Mouse (Mus musculus) small intestine, adult 2 months (tissue): ENCODE measurements around the gene Pknox2. TPM values are rescaled to one million over a fixed set of nuclear protein-coding genes. Genes with fewer than 3 reads are reported as not detected.

Source experiments
- H3K27ac ChIP-seq: fragments of 200-500 bp; 2 replicates; pipeline ENCODE4 v1.5.1; 2012; ENCODE audit warnings: low read depth, low read length, control low read depth, inconsistent platforms; ENCODE audit not compliant: insufficient read depth
- H3K27me3 ChIP-seq: fragments of 200-500 bp; 2 replicates; pipeline ENCODE4 v1.6.1; 2012; ENCODE audit warnings: mild to moderate bottlenecking, moderate library complexity, low read length, inconsistent platforms; ENCODE audit not compliant: control insufficient read depth, insufficient read depth
- H3K36me3 ChIP-seq: fragments of 200-500 bp; 2 replicates; pipeline ENCODE4 v1.6.1; 2012; ENCODE audit warnings: mild to moderate bottlenecking, low read length, control low read depth, inconsistent platforms; ENCODE audit not compliant: control insufficient read depth, insufficient read depth
- H3K4me1 ChIP-seq: fragments of 200-500 bp; 2 replicates; pipeline ENCODE4 v1.6.1; 2012; ENCODE audit warnings: low read length, inconsistent platforms, mixed read lengths; ENCODE audit not compliant: control insufficient read depth, insufficient read depth, insufficient read length
- H3K4me3 ChIP-seq: fragments of 200-500 bp; 2 replicates; pipeline ENCODE4 v1.5.1; 2012; ENCODE audit warnings: low read depth, mild to moderate bottlenecking, control low read depth, inconsistent platforms, low read length, moderate library complexity
- CTCF ChIP-seq: fragments of 200-500 bp; IDR thresholded peaks from 2 replicates; pipeline ENCODE4 v1.5.1; 2012; ENCODE audit warnings: low read depth, mild to moderate bottlenecking, control low read depth, inconsistent platforms, low read length, moderate library complexity, mixed read lengths; ENCODE audit not compliant: insufficient replicate concordance, insufficient read length; ENCODE audit errors: extremely low read depth
- POLR2A ChIP-seq: fragments of 200-500 bp; IDR thresholded peaks from 2 replicates; pipeline ENCODE4 v1.6.1; 2012; ENCODE audit warnings: low read depth, mild to moderate bottlenecking, control low read depth, inconsistent platforms, low read length, moderate library complexity
- WGBS: fragments of 180-500 bp; shearing (Covaris S2); methylation state at CpG from one replicate; pipeline ENCODE4 v1.1.7; 2018; 5-methylcytosine and 5-hydroxymethylcytosine counted together
- polyA plus RNA-seq: library from polyadenylated mRNA; depleted of rRNA; stranded (reverse); fragments of >200 nt; gene quantifications from 2 replicates; pipeline ENCODE4 v1.2.3, GENCODE M21; 2012

The Pknox2 gene
- polyA plus RNA-seq, 1 experiment: 2.7 TPM

GRCm38 (mm10) chr9:36938601-36939078, 208.6 kb downstream of the Pknox2 start:
- Histone ChIP-seq H3K36me3 (no peaks in the 10 kb centered on the region), H3K27me3 (no peaks in the 10 kb centered on the region), H3K4me1 (no peaks in the 10 kb centered on the region), H3K4me3 (no peak overlapping the region), H3K27ac (no peak overlapping the region)
- WGBS: 55% methylated on average over 8 of the region's 8 CpGs
- TF ChIP-seq CTCF: no peak
- TF ChIP-seq POLR2A: no peak

- no peak overlapping the region for H3K4me3 ChIP-seq
- 51% methylated on average over 16 of the region's 16 CpGs for WGBS
- H3K27me3 ChIP-seq: no peaks in the 10 kb centered on the region
- no peak overlapping the region for H3K27ac ChIP-seq
- TF ChIP-seq POLR2A (no peak), CTCF (peak; percentile 39; the same call in 1 of the 2 replicates)
- H3K4me1 ChIP-seq: no peaks in the 10 kb centered on the region
- H3K36me3 ChIP-seq: no peaks in the 10 kb centered on the region
These were observed 213.3 kb downstream of the Pknox2 start for GRCm38 (mm10) chr9:36933813-36934493.

GRCm38 (mm10) chr9:36932950-36933812, 214.0 kb downstream of the Pknox2 start:
- no peaks in the 10 kb centered on the region for H3K4me1 ChIP-seq
- H3K4me3 ChIP-seq: no peak overlapping the region
- H3K27ac ChIP-seq: no peak overlapping the region
- TF ChIP-seq POLR2A: no peak
- WGBS: 66% methylated on average over 12 of the region's 12 CpGs
- H3K27me3 ChIP-seq: no peaks in the 10 kb centered on the region
- H3K36me3 ChIP-seq: no peaks in the 10 kb centered on the region

GRCm38 (mm10) chr9:36931657-36932056, 215.6 kb downstream of the Pknox2 start:
- Histone ChIP-seq H3K4me1 (no peaks in the 10 kb centered on the region), H3K27ac (no peak overlapping the region), H3K4me3 (no peak overlapping the region), H3K36me3 (no peaks in the 10 kb centered on the region), H3K27me3 (no peaks in the 10 kb centered on the region)
- WGBS: 54% methylated on average over 4 of the region's 4 CpGs
- TF ChIP-seq CTCF: no peak
- TF ChIP-seq POLR2A: no peak

GRCm38 (mm10) chr9:36923753-36924152, 223.5 kb downstream of the Pknox2 start:
- WGBS: 72% methylated on average over 5 of the region's 5 CpGs
- H3K27me3 ChIP-seq: no peaks in the 10 kb centered on the region
- no peak overlapping the region for H3K4me3 ChIP-seq
- no peaks in the 10 kb centered on the region for H3K36me3 ChIP-seq
- H3K27ac ChIP-seq: no peak overlapping the region
- TF ChIP-seq POLR2A (no peak), CTCF (no peak)
- H3K4me1 ChIP-seq: no peaks in the 10 kb centered on the region

GRCm38 (mm10) chr9:36921718-36922415, 225.3 kb downstream of the Pknox2 start:
- TF ChIP-seq CTCF (no peak), POLR2A (no peak)
- Histone ChIP-seq H3K27me3 (no peaks in the 10 kb centered on the region), H3K4me1 (no peaks in the 10 kb centered on the region), H3K4me3 (no peak overlapping the region), H3K36me3 (no peaks in the 10 kb centered on the region), H3K27ac (no peak overlapping the region)
- WGBS: 48% methylated on average over 13 of the region's 13 CpGs

- H3K36me3 ChIP-seq: no peaks in the 10 kb centered on the region
- H3K4me1 ChIP-seq: no peaks in the 10 kb centered on the region
- WGBS: 55% methylated on average over 4 of the region's 4 CpGs
- no peak overlapping the region for H3K27ac ChIP-seq
- no peaks in the 10 kb centered on the region for H3K27me3 ChIP-seq
- TF ChIP-seq POLR2A: no peak
- no peak for TF ChIP-seq CTCF
- H3K4me3 ChIP-seq: no peak overlapping the region
These were observed 227.7 kb downstream of the Pknox2 start for GRCm38 (mm10) chr9:36919472-36919871.
